Mouse (Mus musculus) liver, embryonic 18 days (tissue): Measurements from ENCODE around the gene Vgll2. TPM values are rescaled to one million over a fixed set of nuclear protein-coding genes. Genes with fewer than 3 reads are reported as not detected.

Experiments used
- polyA plus RNA-seq: library from polyadenylated mRNA; depleted of rRNA; stranded (reverse); fragments of >200 nt; gene quantifications from 2 replicates; pipeline ENCODE4 v1.2.3, GENCODE M21; 2012; rRNA removed

Gene Vgll2
- polyA plus RNA-seq: not detected in 2 replicates

DNA sequence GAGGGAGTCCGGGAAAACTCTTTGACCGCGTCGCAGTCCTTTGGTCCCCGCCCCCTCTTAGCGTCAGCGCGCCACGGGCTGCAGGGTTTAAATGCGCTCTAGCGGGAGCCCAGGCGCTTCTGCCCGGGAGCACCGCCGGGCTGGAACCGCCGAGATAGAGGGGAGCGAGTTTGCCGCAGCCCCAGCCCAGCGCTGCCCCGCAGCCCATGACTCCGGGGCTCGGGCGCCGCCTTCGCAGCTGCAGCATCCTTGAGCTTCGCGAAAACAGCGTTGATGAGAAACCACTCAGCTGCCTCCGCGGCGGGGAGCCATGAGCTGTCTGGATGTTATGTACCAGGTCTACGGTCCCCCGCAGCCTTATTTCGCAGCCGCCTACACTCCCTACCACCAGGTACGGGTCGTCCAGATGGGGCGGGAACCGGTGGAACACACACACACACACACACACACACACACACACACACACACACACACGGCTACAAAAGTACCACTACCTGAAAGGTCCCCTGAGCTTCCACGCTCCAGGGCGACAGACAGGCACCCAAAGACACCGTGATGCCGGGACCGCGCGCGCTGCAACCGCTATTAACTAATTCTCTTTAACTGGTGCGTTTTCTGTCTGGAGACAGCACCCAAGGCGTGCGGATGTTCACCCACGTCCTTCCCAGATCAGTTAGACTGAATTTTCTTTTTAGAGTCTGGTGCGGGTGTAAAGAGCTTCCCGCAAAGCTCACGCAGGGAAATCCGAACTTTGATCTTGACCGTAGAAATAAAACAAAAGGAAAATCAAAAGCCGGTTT is at the start of gene Vgll2:
Gene Vgll2, plus strand, starts transcription at position 90 of the 800 bp plus-strand sequence.

Other genes with a start within 250 kb of the Vgll2 start
- 0.01 TPM in 1 of 2 replicates, not detected in the other for gene Ros1, start 172.7 kb downstream of the Vgll2 start, polyA plus RNA-seq
- 2.5 and 2.7 TPM in 2 replicates for gene Dcbld1, start 211.1 kb downstream of the Vgll2 start, polyA plus RNA-seq